Mouse (Mus musculus): Measurements from ENCODE around the gene Cep57l1. TPM values are rescaled to one million over a fixed set of nuclear protein-coding genes. Genes with fewer than 3 reads are reported as not detected.

Cep57l1 gene
- polyA plus RNA-seq, 1 experiment from 2014 or later = 26.4 TPM

- Histone ChIP-seq H3K9me3 (ENCODE audit: control insufficient read depth, low read length) (no peaks in the 10 kb centered on the region), H3K27ac (ENCODE audit: low read depth, low read length) (no peak overlapping the region), H3K4me1 (ENCODE audit: control insufficient read depth, insufficient read depth, low read length) (peaks cover 4% of the 10 kb centered on the region; the same call in 1 of the 2 replicates), H3K4me3 (ENCODE audit: low read depth, low read length) (no peak overlapping the region), H3K4me2 (no peak overlapping the region), H3K9ac (ENCODE audit: low read length) (no peak overlapping the region), H3K36me3 (ENCODE audit: control insufficient read depth, insufficient read depth, low read length) (no peaks in the 10 kb centered on the region), H3K27me3 (ENCODE audit: control insufficient read depth, insufficient read depth, low read length) (peaks cover 4% of the 10 kb centered on the region; the same call in 1 of the 2 replicates)
- WGBS = 42% methylated on average over 16 of the region's 16 CpGs
- ATAC-seq (ENCODE audit: low FRiP score) (peak; percentile 50), DNase-seq (ENCODE audit: low spot score, missing footprints) (peak; percentile 97)
These were observed 126.9 kb downstream of the Cep57l1 start for GRCm38 (mm10) chr10:41682546-41683393.

DNA sequence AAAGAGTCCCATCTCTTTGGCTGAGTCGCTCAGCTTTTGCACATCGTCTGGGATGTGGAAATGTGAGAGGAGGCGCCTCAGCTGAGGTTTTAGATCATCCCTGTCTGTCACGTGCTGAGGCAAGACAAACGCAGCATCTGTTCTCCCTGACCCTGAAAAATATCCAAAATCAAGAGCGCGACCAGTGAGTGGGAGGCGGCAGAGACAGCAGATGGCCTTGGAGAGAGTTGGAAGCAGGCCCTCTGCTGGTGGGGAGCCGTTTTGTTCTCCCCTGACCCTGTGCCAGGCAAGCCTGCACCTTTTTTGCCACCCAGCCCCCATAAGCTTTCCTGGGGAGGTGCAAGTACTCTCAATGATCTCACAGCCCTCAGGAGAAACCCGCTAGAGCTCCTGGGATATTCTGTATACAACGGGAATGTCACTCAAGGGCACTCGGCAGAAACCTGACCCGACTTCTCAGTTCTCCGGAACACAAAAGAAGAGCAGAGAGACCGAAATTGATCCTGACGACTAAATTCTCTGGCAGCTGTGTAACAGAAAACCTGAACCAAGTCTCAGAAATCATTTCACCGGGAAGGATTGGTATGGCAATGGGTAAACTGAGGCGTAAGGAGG, 130.8 kb downstream of the Cep57l1 start:
- Histone ChIP-seq H3K4me2 (peak overlapping the region; percentile 33), H3K4me3 (ENCODE audit: low read depth, low read length) (no peak overlapping the region), H3K9ac (ENCODE audit: low read length) (no peak overlapping the region)

GRCm38 (mm10) chr10:41677396-41677795, 132.3 kb downstream of the Cep57l1 start:
- Histone ChIP-seq H3K4me1 (ENCODE audit: control insufficient read depth, insufficient read depth, low read length) (peaks cover 4% of the 10 kb centered on the region; the same call in 1 of the 2 replicates), H3K36me3 (ENCODE audit: control insufficient read depth, insufficient read depth, low read length) (no peaks in the 10 kb centered on the region), H3K27ac (ENCODE audit: low read depth, low read length) (no peak overlapping the region), H3K4me3 (ENCODE audit: low read depth, low read length) (no peak overlapping the region), H3K9me3 (ENCODE audit: control insufficient read depth, low read length) (no peaks in the 10 kb centered on the region), H3K27me3 (ENCODE audit: control insufficient read depth, insufficient read depth, low read length) (no peaks in the 10 kb centered on the region), H3K9ac (ENCODE audit: low read length) (no peak overlapping the region), H3K4me2 (no peak overlapping the region)
- DNase-seq (ENCODE audit: low spot score, missing footprints) = no peak
- ATAC-seq (ENCODE audit: low FRiP score) = no peak
- 74% methylated on average over 8 of the region's 8 CpGs for WGBS

More for the DNA sequence above, 130.8 kb downstream of the Cep57l1 start:
- Histone ChIP-seq H3K27ac (ENCODE audit: low read depth, low read length) (no peak overlapping the region), H3K36me3 (ENCODE audit: control insufficient read depth, insufficient read depth, low read length) (no peaks in the 10 kb centered on the region), H3K9me3 (ENCODE audit: control insufficient read depth, low read length) (no peaks in the 10 kb centered on the region), H3K27me3 (ENCODE audit: control insufficient read depth, insufficient read depth, low read length) (no peaks in the 10 kb centered on the region; the same call in 1 of the 2 replicates), H3K4me1 (ENCODE audit: control insufficient read depth, insufficient read depth, low read length) (peaks cover 4% of the 10 kb centered on the region; the same call in 1 of the 2 replicates)
- WGBS = 26% methylated on average over 18 of the region's 18 CpGs
- DNase-seq (ENCODE audit: low spot score, missing footprints) (peak; percentile 91), ATAC-seq (ENCODE audit: low FRiP score) (peak; percentile 81)

- WGBS = 81% methylated on average over 6 of the region's 6 CpGs
- H3K36me3 ChIP-seq (ENCODE audit: control insufficient read depth, insufficient read depth, low read length) = no peaks in the 10 kb centered on the region
- no peak for ATAC-seq (ENCODE audit: low FRiP score)
- no peak for DNase-seq (ENCODE audit: low spot score, missing footprints)
- no peak overlapping the region for H3K4me3 ChIP-seq (ENCODE audit: low read depth, low read length)
- H3K4me2 ChIP-seq = no peak overlapping the region
- no peak overlapping the region for H3K9ac ChIP-seq (ENCODE audit: low read length)
- H3K27me3 ChIP-seq (ENCODE audit: control insufficient read depth, insufficient read depth, low read length) = no peaks in the 10 kb centered on the region
- peaks cover 4% of the 10 kb centered on the region; the same call in 1 of the 2 replicates for H3K4me1 ChIP-seq (ENCODE audit: control insufficient read depth, insufficient read depth, low read length)
- H3K9me3 ChIP-seq (ENCODE audit: control insufficient read depth, low read length) = no peaks in the 10 kb centered on the region
- no peak overlapping the region for H3K27ac ChIP-seq (ENCODE audit: low read depth, low read length)
These were observed 133.0 kb downstream of the Cep57l1 start for GRCm38 (mm10) chr10:41676661-41677061.

- Histone ChIP-seq H3K4me1 (ENCODE audit: control insufficient read depth, insufficient read depth, low read length) (peaks cover 4% of the 10 kb centered on the region; the same call in 1 of the 2 replicates), H3K4me2 (no peak overlapping the region), H3K27ac (ENCODE audit: low read depth, low read length) (no peak overlapping the region), H3K9me3 (ENCODE audit: control insufficient read depth, low read length) (no peaks in the 10 kb centered on the region), H3K9ac (ENCODE audit: low read length) (no peak overlapping the region), H3K36me3 (ENCODE audit: control insufficient read depth, insufficient read depth, low read length) (no peaks in the 10 kb centered on the region), H3K27me3 (ENCODE audit: control insufficient read depth, insufficient read depth, low read length) (no peaks in the 10 kb centered on the region), H3K4me3 (ENCODE audit: low read depth, low read length) (no peak overlapping the region)
- no peak for DNase-seq (ENCODE audit: low spot score, missing footprints)
- no peak for ATAC-seq (ENCODE audit: low FRiP score)
- WGBS = 89% methylated on average over 6 of the region's 6 CpGs
These were observed 133.7 kb downstream of the Cep57l1 start for GRCm38 (mm10) chr10:41675842-41676571.

- Histone ChIP-seq H3K36me3 (ENCODE audit: control insufficient read depth, insufficient read depth, low read length) (no peaks in the 10 kb centered on the region), H3K9ac (ENCODE audit: low read length) (no peak overlapping the region), H3K4me2 (no peak overlapping the region), H3K27me3 (ENCODE audit: control insufficient read depth, insufficient read depth, low read length) (no peaks in the 10 kb centered on the region), H3K4me3 (ENCODE audit: low read depth, low read length) (no peak overlapping the region), H3K9me3 (ENCODE audit: control insufficient read depth, low read length) (no peaks in the 10 kb centered on the region), H3K27ac (ENCODE audit: low read depth, low read length) (no peak overlapping the region), H3K4me1 (ENCODE audit: control insufficient read depth, insufficient read depth, low read length) (peaks cover 4% of the 10 kb centered on the region; the same call in 1 of the 2 replicates)
- DNase-seq (ENCODE audit: low spot score, missing footprints) = no peak
- 83% methylated on average over 6 of the region's 6 CpGs for WGBS
- no peak for ATAC-seq (ENCODE audit: low FRiP score)
These were observed 134.4 kb downstream of the Cep57l1 start for GRCm38 (mm10) chr10:41675243-41675642.

DNA sequence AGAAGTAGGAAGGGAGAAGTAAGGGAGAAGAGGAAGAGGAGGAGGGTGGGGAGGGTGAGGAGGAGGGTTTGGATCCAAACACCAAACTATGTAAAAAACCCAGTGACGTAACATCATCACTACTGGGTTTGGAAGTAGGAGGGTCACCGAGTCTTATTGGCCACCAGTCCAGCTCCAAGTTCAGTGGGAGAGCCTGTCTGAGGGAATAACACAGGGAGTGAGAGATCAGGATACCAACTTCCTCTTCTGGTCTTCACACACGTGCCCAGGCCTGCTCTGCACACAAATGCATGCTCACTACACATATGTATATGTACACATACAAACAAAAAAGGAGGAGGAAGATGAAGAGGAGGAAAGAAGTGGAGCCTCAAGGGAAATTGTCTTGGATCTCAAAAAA, 135.3 kb downstream of the Cep57l1 start:
- H3K4me3 ChIP-seq (ENCODE audit: low read depth, low read length) = no peak overlapping the region
- no peak overlapping the region for H3K9ac ChIP-seq (ENCODE audit: low read length)
- no peaks in the 10 kb centered on the region for H3K36me3 ChIP-seq (ENCODE audit: control insufficient read depth, insufficient read depth, low read length)
- H3K9me3 ChIP-seq (ENCODE audit: control insufficient read depth, low read length) = no peaks in the 10 kb centered on the region
- H3K4me1 ChIP-seq (ENCODE audit: control insufficient read depth, insufficient read depth, low read length) = peaks cover 4% of the 10 kb centered on the region; the same call in 1 of the 2 replicates
- H3K27me3 ChIP-seq (ENCODE audit: control insufficient read depth, insufficient read depth, low read length) = no peaks in the 10 kb centered on the region
- no peak overlapping the region for H3K27ac ChIP-seq (ENCODE audit: low read depth, low read length)
- ATAC-seq (ENCODE audit: low FRiP score) = no peak
- H3K4me2 ChIP-seq = no peak overlapping the region
- no peak for DNase-seq (ENCODE audit: low spot score, missing footprints)
- WGBS = 79% methylated on average over 3 of the region's 3 CpGs

GRCm38 (mm10) chr10:41670196-41670595, 139.5 kb downstream of the Cep57l1 start:
- Histone ChIP-seq H3K27ac (ENCODE audit: low read depth, low read length) (no peak overlapping the region), H3K4me1 (ENCODE audit: control insufficient read depth, insufficient read depth, low read length) (no peaks in the 10 kb centered on the region), H3K36me3 (ENCODE audit: control insufficient read depth, insufficient read depth, low read length) (no peaks in the 10 kb centered on the region), H3K9ac (ENCODE audit: low read length) (no peak overlapping the region), H3K27me3 (ENCODE audit: control insufficient read depth, insufficient read depth, low read length) (no peaks in the 10 kb centered on the region), H3K9me3 (ENCODE audit: control insufficient read depth, low read length) (no peaks in the 10 kb centered on the region), H3K4me3 (ENCODE audit: low read depth, low read length) (no peak overlapping the region), H3K4me2 (no peak overlapping the region)
- ATAC-seq (ENCODE audit: low FRiP score) = no peak
- WGBS = 79% methylated on average over 5 of the region's 5 CpGs
- DNase-seq (ENCODE audit: low spot score, missing footprints) = no peak

Data from midbrain, embryonic 11.5 days (tissue).